Mouse (Mus musculus): ENCODE data around the gene Gm14139.
"Not testable (repeated sequence)": the region's sequence is repeated elsewhere in the genome, so short reads cannot be mapped to it uniquely, and the experiment has no call there.

Gm14139 gene

DNA sequence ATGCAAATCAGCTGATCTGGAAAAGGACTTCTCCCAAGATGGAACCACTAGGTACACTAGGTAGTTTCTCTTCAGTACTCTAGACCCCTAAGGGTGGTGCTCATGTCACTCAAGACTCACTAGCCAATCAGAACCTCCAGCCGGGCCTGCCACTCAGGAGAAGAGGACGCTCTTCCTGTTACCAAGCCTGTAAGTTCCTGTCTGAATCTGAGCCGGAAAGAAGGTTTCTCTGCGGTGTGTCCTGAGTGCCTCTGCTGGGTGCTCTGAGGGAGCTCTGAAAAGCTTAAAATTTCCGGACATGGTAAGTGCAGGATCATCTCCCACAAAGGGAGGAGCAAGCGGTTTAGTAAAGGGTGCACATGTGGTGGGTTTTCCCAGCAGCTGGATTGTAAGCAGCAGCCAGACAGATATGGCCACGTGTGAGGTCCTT, at the start of gene Gm14139:
Gene Gm14139 (plus strand): TSS at position 186 of the 430 bp plus-strand sequence.
- in situ Hi-C loops (cut with MboI, MseI), result not testable (repeated sequence)

DNA sequence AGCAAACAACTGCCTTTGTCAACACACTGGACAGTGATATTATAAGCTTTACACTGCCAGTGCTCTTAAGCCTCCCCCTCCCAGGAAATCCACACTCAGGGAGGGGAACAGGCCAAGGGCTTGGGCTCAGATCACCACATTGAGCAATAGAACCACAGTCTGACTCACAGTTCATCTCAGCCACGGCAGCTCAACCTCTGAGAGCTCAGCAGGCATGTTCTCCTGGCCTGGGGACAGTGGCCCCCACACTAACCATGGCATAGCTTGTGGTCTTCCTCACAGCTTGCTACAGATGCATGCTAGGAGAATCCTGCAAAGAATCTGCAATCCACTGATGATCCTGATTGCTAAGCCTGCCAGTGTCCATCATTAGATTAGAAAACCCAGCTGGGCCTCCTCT, 49.6 kb upstream of the Gm14139 start:
- in situ Hi-C loops (cut with MboI, MseI), result not testable (repeated sequence)

DNA sequence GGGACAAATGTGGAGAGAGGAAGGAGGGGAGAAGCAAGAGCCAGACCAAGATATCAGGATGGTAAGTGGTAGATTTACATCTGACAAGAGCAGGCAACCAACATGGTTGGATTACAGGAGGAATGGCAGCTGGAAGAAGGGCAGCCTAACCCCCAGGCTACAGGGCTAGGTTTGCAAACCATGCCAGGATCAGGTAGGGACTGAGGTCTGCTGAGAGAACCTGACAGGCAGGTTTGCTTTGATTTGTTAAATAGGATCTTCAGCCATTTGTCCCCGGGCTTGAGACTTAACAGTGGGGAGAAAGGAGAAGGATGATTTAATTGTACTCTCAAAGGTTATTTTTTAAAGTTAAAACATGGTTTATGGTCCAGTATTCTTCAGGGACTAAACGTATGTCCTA, 48.8 kb upstream of the Gm14139 start:
- in situ Hi-C loops (cut with MboI, MseI), result no loop called here

DNA sequence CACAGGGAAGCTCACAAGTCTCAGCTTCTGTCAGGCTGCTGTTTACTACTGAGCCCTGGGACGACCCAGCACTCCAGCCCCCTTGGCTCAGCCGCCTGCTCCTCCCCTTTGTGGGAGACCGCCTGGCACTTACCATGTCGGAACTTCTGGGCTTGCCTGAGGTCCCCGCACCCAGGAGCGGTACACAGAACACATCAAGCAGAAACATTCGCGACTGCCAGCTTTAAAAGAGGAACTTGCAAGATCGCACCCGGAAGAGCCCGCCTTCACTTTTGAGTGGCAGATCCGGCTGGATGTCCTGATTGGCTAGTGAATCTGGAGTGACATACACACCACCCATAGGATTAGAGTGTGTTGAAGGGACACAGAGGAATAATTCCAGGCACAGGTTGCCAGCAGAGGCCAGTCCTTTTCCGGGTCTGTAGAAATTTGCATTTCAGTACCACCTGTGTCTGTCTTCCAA, 45.1 kb upstream of the Gm14139 start, which contains the start of gene Zfp120:
Gene Zfp120 (minus strand): TSS at position 274 of the 463 bp plus-strand sequence.
- in situ Hi-C loops (cut with MboI, MseI), result no loop called here

DNA sequence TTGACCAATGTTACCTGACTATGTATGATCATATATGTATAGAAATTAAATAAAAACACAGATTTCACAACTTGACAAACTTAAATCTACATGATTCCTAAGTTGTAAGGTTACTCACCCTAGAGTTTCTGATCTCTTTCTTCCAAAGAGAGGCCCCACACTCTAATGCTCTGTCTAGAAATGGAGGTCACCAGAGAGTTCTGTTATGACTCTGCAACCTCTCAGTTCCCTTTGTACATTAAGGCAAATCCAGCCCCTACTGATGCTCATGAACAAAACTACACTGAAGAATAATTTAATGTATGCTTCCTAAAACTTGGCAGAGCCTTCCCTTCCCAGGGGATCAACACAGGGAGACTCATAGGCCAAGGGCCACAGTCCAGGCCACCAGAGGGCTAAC, 14.9 kb upstream of the Gm14139 start:
- in situ Hi-C loops (cut with MboI, MseI), result no loop called here

DNA sequence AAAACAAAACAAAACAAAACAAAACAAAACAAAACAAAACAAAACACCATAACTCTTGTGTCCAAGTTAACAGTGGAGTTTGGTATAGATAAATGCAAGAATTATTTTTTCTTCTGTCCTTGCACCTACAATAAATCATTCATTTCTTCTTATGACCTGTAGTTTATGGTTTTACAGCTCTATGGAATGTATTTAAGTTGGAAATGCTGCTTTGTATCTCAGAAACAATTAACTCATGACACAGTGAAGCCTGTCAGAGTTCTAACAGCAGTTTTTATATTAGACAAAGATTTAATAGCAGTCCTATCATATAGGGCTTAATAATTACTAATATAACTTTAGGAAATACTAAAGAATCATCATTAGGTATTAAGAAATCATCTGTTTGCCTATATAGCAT, 7.7 kb upstream of the Gm14139 start:
- in situ Hi-C loops (cut with MboI, MseI), result no loop called here

DNA sequence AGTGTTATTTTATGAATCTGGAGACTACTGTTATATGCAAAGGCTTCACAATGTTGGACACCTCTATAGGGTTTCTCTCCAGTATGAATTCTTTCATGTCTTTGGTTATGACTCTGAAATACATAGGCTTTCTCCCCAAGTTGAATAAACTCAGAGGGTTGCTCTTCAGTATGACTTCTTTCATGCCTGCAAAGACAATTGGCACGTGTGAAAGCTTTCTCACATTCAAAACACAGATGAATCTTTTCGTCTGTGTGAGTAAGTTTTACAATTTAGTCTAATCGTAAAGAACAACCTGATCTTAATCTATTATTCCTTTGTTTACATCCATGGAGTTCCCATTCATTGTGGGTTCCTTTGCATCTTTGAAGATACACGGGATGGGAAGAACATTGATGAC, 2.0 kb upstream of the Gm14139 start, which contains the start of gene Gm10770:
Gene Gm10770 (minus strand): TSS at position 101 of the 400 bp plus-strand sequence.
- in situ Hi-C loops (cut with MboI, MseI), result not testable (repeated sequence)

DNA sequence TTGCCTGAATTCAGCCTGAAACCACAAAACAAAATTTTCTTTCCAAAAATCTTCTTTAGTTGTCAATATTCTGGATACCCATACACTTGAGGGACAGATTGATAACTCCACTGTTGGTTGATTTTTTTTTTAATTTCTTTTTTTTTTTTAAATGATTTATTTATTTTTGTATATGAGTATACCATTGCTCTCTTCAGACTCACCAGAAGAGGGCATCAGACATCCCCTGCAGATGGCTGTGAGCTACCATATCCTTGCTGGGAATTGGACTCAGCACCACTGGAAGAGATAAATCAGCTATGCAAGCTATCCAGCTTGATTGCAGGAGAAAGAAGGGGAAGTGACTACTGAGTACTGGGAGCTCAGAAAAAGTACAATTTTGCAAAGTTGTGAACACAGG, 509 bp upstream of the Gm14139 start:
- in situ Hi-C loops (cut with MboI, MseI), result not testable (repeated sequence)

DNA sequence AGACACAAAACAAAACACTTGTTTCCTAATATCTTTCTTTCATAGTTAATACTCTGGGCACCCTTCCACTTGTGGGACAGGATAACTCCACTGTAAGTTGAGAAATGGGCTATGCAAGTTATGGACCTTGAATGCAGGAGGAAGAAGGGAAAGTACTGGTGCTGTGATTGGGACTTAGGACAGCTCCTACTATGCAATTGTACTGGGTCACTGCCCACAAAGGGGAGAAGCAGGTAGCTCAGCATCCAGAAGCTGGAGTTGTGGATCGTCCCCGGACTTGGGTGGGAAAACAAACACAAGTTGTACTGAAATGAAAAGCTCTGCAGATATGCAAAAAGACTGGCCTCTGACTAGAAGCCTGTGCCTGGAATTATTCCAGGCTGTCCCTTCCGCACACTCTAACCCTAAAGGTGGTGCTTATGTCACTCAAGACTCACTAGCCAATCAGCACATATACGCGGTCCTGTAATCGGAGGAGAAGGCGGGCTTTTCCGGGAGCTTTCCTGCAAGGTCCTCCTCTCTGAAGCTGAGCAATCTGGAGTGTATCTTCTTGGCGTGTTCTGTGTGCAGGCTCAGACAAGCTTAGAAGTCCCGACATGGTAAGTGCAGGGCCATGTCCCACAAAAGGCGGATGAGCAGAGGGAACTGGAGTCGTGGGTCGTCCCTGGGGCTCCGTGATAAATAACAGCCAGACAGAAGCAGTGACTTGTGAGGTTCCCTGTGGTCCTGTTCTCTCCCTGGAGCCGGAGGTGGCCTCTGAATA, 36.2 kb downstream of the Gm14139 start, which contains the start of gene Zfp937:
Gene Zfp937 (plus strand): TSS at position 474 of the 763 bp plus-strand sequence.
- in situ Hi-C loops (cut with MboI, MseI), result not testable (repeated sequence)

DNA sequence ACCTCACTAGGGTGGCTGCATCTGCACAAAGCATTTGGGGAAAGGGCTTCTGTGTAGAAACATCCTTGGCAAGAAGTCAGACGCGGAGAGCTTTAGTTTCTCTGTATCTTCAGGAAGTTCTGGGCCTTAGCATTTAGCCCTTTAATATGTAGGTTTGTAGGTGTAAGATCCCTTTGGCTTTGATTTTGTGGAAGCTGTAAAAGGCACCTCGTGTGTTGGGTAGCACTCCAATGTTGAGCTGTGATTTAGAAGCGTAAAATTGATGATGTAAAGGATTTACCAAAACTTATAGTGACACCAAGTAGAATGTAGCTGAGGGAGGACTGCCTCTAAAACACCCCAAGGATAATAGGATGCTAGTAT, 36.8 kb downstream of the Gm14139 start:
- in situ Hi-C loops (cut with MboI, MseI), result not testable (repeated sequence)

DNA sequence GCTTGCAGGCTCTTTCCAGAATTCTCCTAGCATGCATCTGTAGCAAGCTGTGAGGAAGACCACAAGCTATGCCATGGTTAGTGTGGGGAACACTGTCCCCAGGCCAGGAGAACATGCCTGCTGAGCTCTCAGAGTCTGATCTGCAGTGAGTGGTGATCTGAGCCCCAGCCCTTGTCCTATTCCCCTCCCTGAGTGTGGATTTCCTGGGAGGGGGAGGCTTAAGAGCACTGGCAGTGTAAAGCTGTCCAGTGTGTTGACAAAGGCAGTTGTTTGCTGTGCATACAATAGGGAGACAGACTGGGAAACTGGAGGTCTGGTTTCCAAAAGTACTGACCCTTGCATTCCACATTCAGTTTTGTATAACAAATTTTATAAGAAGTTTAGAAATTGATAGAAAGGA, 41.7 kb downstream of the Gm14139 start:
- in situ Hi-C loops (cut with MboI, MseI), result not testable (repeated sequence)

All from T-helper 2 cell (primary cell).